Mouse (Mus musculus) testis, adult 2 months (tissue): Measurements from ENCODE around the gene Fbxo4.

Experiments
- CTCF ChIP-seq: fragments of 200-500 bp; IDR thresholded peaks from 2 replicates; pipeline ENCODE4 v1.5.1; 2012; ENCODE audit warnings: low read depth, mild to moderate bottlenecking, inconsistent platforms, low read length, moderate library complexity; ENCODE audit not compliant: control insufficient read depth, insufficient read depth, insufficient replicate concordance
- POLR2A ChIP-seq: fragments of 200-500 bp; IDR thresholded peaks from 2 replicates; pipeline ENCODE4 v1.6.1; 2012; ENCODE audit warnings: low read depth, mild to moderate bottlenecking, inconsistent platforms, low read length, moderate library complexity; ENCODE audit not compliant: control insufficient read depth

GRCm38 (mm10) chr15:3995448-3996266, 16.3 kb upstream of the Fbxo4 start, which contains the start of gene AW549877:
- TF ChIP-seq CTCF = no peak
- TF ChIP-seq POLR2A = peak; percentile 97
